Mouse (Mus musculus): ENCODE measurements around the gene Mzt1.

- no peak for TF ChIP-seq CTCF (conservative IDR thresholded peaks at IDR 0.05; ENCODE audit: low read length)
- TF ChIP-seq POU5F1 (IDR thresholded peaks at IDR 0.05; ENCODE audit: borderline replicate concordance, low read length) = no peak
- TF ChIP-seq NANOG (IDR thresholded peaks at IDR 0.05; ENCODE audit: borderline replicate concordance, low read length) = no peak
These were observed 23.4 kb downstream of the Mzt1 start for GRCm38 (mm10) chr14:99022346-99023086.
